Mouse (Mus musculus): ENCODE measurements around the gene Klf13. TPM values are rescaled to one million over a fixed set of nuclear protein-coding genes. Genes with fewer than 3 reads are reported as not detected.
A peak's percentile ranks its signal among the peaks of the same experiment; 100 is the strongest.

Gene Klf13
- total and polyA plus RNA-seq, 2 experiments from 2014 or later: 32.0 TPM

DNA sequence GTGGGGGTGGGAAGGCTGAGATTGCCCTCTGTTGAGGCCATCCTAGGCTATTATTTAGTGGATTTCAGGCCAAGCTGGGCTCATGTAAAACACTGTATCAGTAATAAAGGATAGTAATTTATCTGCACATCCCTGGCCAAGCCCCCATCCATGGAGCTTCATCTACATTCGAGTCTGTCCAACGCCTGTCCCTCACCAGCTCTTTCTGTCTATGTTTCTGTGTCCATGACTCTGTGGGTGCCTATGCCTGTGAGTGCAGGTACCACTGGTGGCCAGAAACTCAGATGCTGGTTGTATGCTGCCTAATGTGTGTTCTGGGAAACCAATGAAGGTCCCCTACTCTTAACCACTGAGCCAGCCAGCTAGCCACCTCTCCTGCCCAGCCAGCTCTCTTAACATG is 38.3 kb downstream of the Klf13 start:
- ATAC-seq (no peak), DNase-seq (no peak)
- H3K36me3 ChIP-seq (ENCODE audit: insufficient read depth): no peaks in the 10 kb centered on the region
- no peak overlapping the region for H3K4me2 ChIP-seq (ENCODE audit: low read depth)
- WGBS: 80% methylated on average over 2 of the region's 2 CpGs
- no peak for TF ChIP-seq CTCF (IDR thresholded peaks at IDR 0.05; ENCODE audit: low read depth)
- no peaks in the 10 kb centered on the region for H3K27me3 ChIP-seq (ENCODE audit: insufficient read depth, low read length)
- H3K4me3 ChIP-seq (ENCODE audit: low read depth, low read length): no peak overlapping the region
- no peaks in the 10 kb centered on the region for H3K9me3 ChIP-seq (ENCODE audit: low read length)
- H3K27ac ChIP-seq (ENCODE audit: low read depth, low read length): no peak overlapping the region
- peaks cover 11% of the 10 kb centered on the region for H3K4me1 ChIP-seq (ENCODE audit: insufficient read depth)
- no peak overlapping the region for H3K9ac ChIP-seq

DNA sequence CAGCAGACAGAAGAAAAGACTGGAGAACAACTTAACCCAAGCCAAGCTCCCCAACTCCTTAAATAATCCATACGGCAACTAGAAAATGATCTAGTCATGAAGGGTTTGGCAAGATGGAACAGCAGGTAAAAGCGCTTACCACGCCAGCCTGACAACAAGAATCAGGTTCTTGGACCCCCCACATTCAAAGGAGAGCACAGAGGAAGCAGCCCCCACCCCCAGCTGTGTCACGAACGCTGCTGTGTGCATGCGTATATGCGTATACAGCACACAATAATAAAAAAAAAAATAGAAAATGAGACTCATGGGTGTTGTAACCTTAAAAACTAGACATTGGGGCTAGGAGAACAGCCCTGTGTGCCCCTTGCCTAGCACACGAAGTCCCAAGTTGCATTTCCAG is 38.8 kb downstream of the Klf13 start:
- Histone ChIP-seq H3K4me1 (ENCODE audit: insufficient read depth) (peaks cover 11% of the 10 kb centered on the region), H3K4me3 (ENCODE audit: low read depth, low read length) (no peak overlapping the region), H3K4me2 (ENCODE audit: low read depth) (no peak overlapping the region), H3K27ac (ENCODE audit: low read depth, low read length) (no peak overlapping the region), H3K9me3 (ENCODE audit: low read length) (no peaks in the 10 kb centered on the region), H3K9ac (no peak overlapping the region), H3K36me3 (ENCODE audit: insufficient read depth) (no peaks in the 10 kb centered on the region), H3K27me3 (ENCODE audit: insufficient read depth, low read length) (no peaks in the 10 kb centered on the region)
- DNase-seq: no peak
- WGBS: 91% methylated on average over 8 of the region's 8 CpGs
- no peak for TF ChIP-seq CTCF (IDR thresholded peaks at IDR 0.05; ENCODE audit: low read depth)
- no peak for ATAC-seq

DNA sequence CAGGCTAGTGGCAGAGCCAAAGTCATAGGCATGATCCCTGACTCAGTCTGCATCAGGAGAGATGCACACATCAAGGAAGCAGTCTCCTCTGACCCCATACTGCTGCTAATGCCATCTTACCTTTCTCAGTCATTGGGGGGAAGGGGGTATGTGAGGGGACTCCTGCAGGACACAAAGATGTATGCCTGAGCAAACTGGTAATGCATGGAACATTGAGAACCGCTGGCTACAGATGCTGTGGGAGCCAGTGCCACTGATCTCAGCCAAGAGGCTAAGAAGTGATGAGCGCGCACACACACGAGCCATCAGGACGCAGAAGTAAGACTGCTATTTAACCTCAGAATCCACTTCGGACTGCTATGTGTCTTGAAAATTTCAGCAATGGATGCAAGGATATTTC is 40.5 kb downstream of the Klf13 start:
- Histone ChIP-seq H3K27ac (ENCODE audit: low read depth, low read length) (no peak overlapping the region), H3K4me3 (ENCODE audit: low read depth, low read length) (no peak overlapping the region), H3K4me1 (ENCODE audit: insufficient read depth) (peaks cover 22% of the 10 kb centered on the region), H3K27me3 (ENCODE audit: insufficient read depth, low read length) (no peaks in the 10 kb centered on the region), H3K9ac (no peak overlapping the region), H3K9me3 (ENCODE audit: low read length) (no peaks in the 10 kb centered on the region), H3K4me2 (ENCODE audit: low read depth) (no peak overlapping the region), H3K36me3 (ENCODE audit: insufficient read depth) (no peaks in the 10 kb centered on the region)
- DNase-seq (no peak), ATAC-seq (no peak)
- TF ChIP-seq CTCF (IDR thresholded peaks at IDR 0.05; ENCODE audit: low read depth): no peak
- WGBS: 90% methylated on average over 6 of the region's 6 CpGs

DNA sequence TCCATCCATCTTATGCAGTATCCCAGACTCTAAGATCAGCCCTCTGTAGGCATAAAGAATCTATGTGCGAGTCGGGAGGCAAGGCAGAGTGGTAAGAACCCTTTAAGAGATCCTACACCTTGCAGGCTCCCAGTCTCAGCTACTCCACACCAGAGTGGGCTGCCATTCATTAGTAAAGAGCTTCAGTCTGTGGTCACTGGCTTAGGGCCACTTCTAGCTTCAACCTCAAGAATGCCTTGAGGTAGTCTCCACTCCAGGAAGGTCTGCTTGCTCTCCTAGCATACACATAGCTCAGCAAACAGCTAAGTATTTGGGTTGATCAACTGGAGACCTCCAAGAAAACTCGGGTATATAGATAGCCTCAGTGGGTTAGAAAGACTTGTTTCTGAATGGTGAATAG is 41.1 kb downstream of the Klf13 start:
- no peak for ATAC-seq
- H3K4me3 ChIP-seq (ENCODE audit: low read depth, low read length): no peak overlapping the region
- no peaks in the 10 kb centered on the region for H3K36me3 ChIP-seq (ENCODE audit: insufficient read depth)
- TF ChIP-seq CTCF (IDR thresholded peaks at IDR 0.05; ENCODE audit: low read depth): no peak
- 53% methylated on average over 3 of the region's 3 CpGs for WGBS
- H3K9me3 ChIP-seq (ENCODE audit: low read length): no peaks in the 10 kb centered on the region
- H3K9ac ChIP-seq: no peak overlapping the region
- H3K27ac ChIP-seq (ENCODE audit: low read depth, low read length): 0 out of 2 replicates have a peak overlapping the region, but pooled peaks have one; percentile 54
- H3K4me2 ChIP-seq (ENCODE audit: low read depth): no peak overlapping the region
- no peaks in the 10 kb centered on the region for H3K27me3 ChIP-seq (ENCODE audit: insufficient read depth, low read length)
- DNase-seq: no peak
- peaks cover 26% of the 10 kb centered on the region for H3K4me1 ChIP-seq (ENCODE audit: insufficient read depth)

DNA sequence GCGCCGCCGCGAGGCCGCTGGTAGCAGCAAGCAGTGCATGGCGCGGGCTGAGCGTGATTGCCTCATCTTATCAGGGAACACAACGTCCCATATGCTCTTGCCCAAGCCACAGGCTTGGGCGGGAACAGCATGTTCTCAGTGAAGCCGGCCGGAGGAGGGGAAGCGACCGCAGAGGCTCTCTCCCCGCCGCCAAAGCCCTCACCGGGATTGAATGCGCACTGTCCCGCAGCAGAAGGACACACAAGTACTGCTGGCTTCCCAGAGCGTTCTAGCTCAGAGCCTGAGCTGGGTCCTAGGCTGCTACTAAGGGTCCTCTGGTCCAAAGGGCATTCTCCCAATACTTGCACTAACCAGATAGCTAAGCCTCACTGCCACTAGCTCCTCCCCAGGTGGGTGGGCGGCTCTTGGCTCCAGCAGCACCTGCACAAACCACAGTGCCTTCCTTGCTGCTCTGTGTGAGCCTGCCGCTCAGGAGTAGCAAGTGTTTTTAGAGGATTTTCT is 41.7 kb downstream of the Klf13 start:
- peak; percentile 72; the same call in 1 of the 2 replicates for TF ChIP-seq CTCF (IDR thresholded peaks at IDR 0.05; ENCODE audit: low read depth)
- Histone ChIP-seq H3K9ac (peak overlapping the region; percentile 49), H3K4me3 (ENCODE audit: low read depth, low read length) (peak overlapping the region; percentile 26), H3K9me3 (ENCODE audit: low read length) (no peaks in the 10 kb centered on the region), H3K27ac (ENCODE audit: low read depth, low read length) (0 out of 2 replicates have a peak overlapping the region, but pooled peaks have one; percentile 54), H3K36me3 (ENCODE audit: insufficient read depth) (no peaks in the 10 kb centered on the region), H3K4me1 (ENCODE audit: insufficient read depth) (peaks cover 26% of the 10 kb centered on the region), H3K27me3 (ENCODE audit: insufficient read depth, low read length) (no peaks in the 10 kb centered on the region), H3K4me2 (ENCODE audit: low read depth) (peak overlapping the region; percentile 61)
- peak; percentile 81 for DNase-seq
- peak; percentile 93 for ATAC-seq
- 2% methylated on average over 22 of the region's 22 CpGs for WGBS

DNA sequence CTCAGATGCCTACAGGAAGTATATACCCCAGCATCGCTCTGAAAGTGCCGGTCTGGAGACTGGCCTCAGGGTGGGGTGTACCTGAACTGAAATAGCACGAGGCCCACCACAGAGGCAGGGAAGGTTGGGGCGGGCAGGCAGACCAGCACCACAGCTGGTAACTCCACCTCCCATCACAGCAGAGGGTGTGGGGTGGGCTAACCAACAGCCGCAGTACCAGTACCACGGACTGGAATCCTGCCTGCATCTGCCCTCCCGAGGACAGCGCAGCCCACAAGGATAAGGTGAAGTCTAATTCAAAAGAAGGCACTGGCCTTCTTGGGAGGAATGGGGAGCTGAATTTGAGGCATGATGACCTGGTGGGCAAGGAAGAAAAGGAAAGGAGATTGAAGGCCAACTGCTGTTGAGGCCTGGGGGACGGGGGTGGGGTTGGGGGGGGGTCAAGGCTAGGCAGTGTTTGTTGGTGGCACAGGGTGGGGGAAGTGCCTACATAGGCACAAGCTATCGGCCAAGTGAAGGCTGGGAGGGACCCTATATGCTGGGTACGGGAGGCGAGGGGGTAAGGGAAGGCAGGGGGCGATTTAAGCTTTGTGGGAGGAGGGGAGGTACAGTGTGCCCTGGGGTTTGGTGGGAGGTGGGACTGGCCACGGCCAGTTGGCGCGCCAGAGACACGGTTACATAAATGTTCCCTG is 42.3 kb downstream of the Klf13 start:
- DNase-seq (no peak), ATAC-seq (no peak)
- 26% methylated on average over 17 of the region's 17 CpGs for WGBS
- no peaks in the 10 kb centered on the region for H3K27me3 ChIP-seq (ENCODE audit: insufficient read depth, low read length)
- peak overlapping the region; percentile 26 for H3K4me3 ChIP-seq (ENCODE audit: low read depth, low read length)
- peak overlapping the region; percentile 61 for H3K4me2 ChIP-seq (ENCODE audit: low read depth)
- H3K36me3 ChIP-seq (ENCODE audit: insufficient read depth): no peaks in the 10 kb centered on the region
- H3K9ac ChIP-seq: peak overlapping the region; percentile 49
- TF ChIP-seq CTCF (IDR thresholded peaks at IDR 0.05; ENCODE audit: low read depth): peak; percentile 11; the same call in 1 of the 2 replicates
- no peaks in the 10 kb centered on the region for H3K9me3 ChIP-seq (ENCODE audit: low read length)
- H3K27ac ChIP-seq (ENCODE audit: low read depth, low read length): peak overlapping the region; percentile 54; the same call in 1 of the 2 replicates
- H3K4me1 ChIP-seq (ENCODE audit: insufficient read depth): peaks cover 21% of the 10 kb centered on the region

DNA sequence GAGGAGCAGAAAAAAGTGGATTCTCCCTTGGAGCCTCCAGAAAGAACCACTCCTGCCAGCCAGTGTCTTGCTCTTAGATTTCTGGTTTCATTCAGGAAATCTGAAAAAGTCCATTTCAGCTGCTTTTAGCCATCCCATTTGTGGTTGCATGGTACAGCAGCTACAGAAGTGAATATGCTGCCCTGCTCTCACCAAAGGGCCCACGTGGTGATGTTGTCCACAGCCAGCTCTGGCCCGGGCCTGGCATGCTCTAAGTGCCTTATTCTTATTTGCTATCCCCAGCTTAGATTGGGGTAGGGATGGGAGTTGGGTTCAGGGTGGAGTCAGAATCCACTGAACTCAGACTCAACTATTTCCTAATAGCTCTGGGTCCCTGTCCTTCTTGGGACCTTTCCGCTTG is 43.5 kb downstream of the Klf13 start:
- Histone ChIP-seq H3K4me1 (ENCODE audit: insufficient read depth) (peaks cover 19% of the 10 kb centered on the region), H3K27ac (ENCODE audit: low read depth, low read length) (no peak overlapping the region), H3K9me3 (ENCODE audit: low read length) (no peaks in the 10 kb centered on the region), H3K27me3 (ENCODE audit: insufficient read depth, low read length) (no peaks in the 10 kb centered on the region), H3K4me3 (ENCODE audit: low read depth, low read length) (no peak overlapping the region), H3K36me3 (ENCODE audit: insufficient read depth) (peaks cover 9% of the 10 kb centered on the region), H3K9ac (no peak overlapping the region), H3K4me2 (ENCODE audit: low read depth) (no peak overlapping the region)
- no peak for TF ChIP-seq CTCF (IDR thresholded peaks at IDR 0.05; ENCODE audit: low read depth)
- DNase-seq (no peak), ATAC-seq (no peak)
- 86% methylated on average over 3 of the region's 3 CpGs for WGBS

Measured in forebrain, postnatal 0 days (tissue).